Mouse (Mus musculus): Measurements from ENCODE around the gene Olfr235.
"Not testable (repeated sequence)": the region's sequence is repeated elsewhere in the genome, so short reads cannot be mapped to it uniquely, and the experiment has no call there.

Gene Olfr235

GRCm38 (mm10) chr19:12260732-12261131 lies at the start of gene Olfr235:
Olfr235 (plus strand) TSS chr19:12261032.
- DNase-seq: no peak

GRCm38 (mm10) chr19:12232496-12232895 lies 28.3 kb upstream of the Olfr235 start, which contains the start of gene Olfr1432:
Olfr1432 (minus strand) TSS chr19:12232596.
- DNase-seq: not testable (repeated sequence)

GRCm38 (mm10) chr19:12241559-12241958 lies 19.3 kb upstream of the Olfr235 start, which contains the start of gene Olfr262:
Olfr262 (minus strand) TSS chr19:12241659.
- no peak for DNase-seq

- no peak for DNase-seq
These were observed 18.7 kb downstream of the Olfr235 start, which contains the start of gene Olfr1434 for GRCm38 (mm10) chr19:12279554-12279953. Olfr1434 (plus strand) TSS chr19:12279854.

- no peak for DNase-seq
These were observed 32.1 kb downstream of the Olfr235 start for GRCm38 (mm10) chr19:12292979-12293378.

- DNase-seq: not testable (repeated sequence)
These were observed 38.2 kb downstream of the Olfr235 start, which contains the start of gene Olfr1436 for GRCm38 (mm10) chr19:12299030-12299429. Olfr1436 (minus strand) TSS chr19:12299130.
